Mouse (Mus musculus) heart, embryonic 14.5 days (tissue): Measurements from ENCODE around the gene Upk3b. TPM values are rescaled to one million over a fixed set of nuclear protein-coding genes. Genes with fewer than 3 reads are reported as not detected.
"Not testable (repeated sequence)": the region's sequence is repeated elsewhere in the genome, so short reads cannot be mapped to it uniquely, and the experiment has no call there.

Experiments used
- ATAC-seq: fragments of 200-750 bp; cut with Nextera tagmentation; 2 replicates; pipeline ENCODE4 v1.8.0; 2017; ENCODE audit warnings: low read depth, moderate TSS enrichment; ENCODE audit not compliant: insufficient number of reproducible peaks, insufficient read depth, low FRiP score
- H3K27ac ChIP-seq, 2 experiments: fragments of 200-500 bp in 1 of 2; fragments of 300-500 bp in 1 of 2; sonication (generic) in 1 of 2; replicated peaks in 1 of 2; 2 replicates each; pipeline ENCODE4 v1.5.1; 2012 to 2014; ENCODE audit warnings: low read depth in 2 of 2, low read length in 2 of 2, control low read depth in 1 of 2, mild to moderate bottlenecking in 1 of 2, mixed read lengths in 1 of 2; ENCODE audit not compliant: control insufficient read depth in 1 of 2, insufficient read depth in 1 of 2
- H3K27me3 ChIP-seq: fragments of 300-500 bp; sonication (generic); 2 replicates; pipeline ENCODE4 v1.6.1; 2014; ENCODE audit warnings: mild to moderate bottlenecking, low read length, control low read depth; ENCODE audit not compliant: control insufficient read depth, insufficient read depth
- H3K36me3 ChIP-seq: fragments of 300-500 bp; sonication (generic); 2 replicates; pipeline ENCODE4 v1.6.1; 2014; ENCODE audit warnings: mild to moderate bottlenecking, control low read depth, low read length, mixed read lengths; ENCODE audit not compliant: control insufficient read depth, insufficient read depth
- H3K4me1 ChIP-seq, 2 experiments: fragments of 200-500 bp in 1 of 2; fragments of 300-500 bp in 1 of 2; sonication (generic) in 1 of 2; 2 replicates each; pipeline ENCODE4 v1.6.1; 2012 to 2014; ENCODE audit warnings: low read length in 2 of 2, control low read depth in 1 of 2, mixed read lengths in 1 of 2; ENCODE audit not compliant: control insufficient read depth in 2 of 2, insufficient read depth in 2 of 2
- H3K4me2 ChIP-seq: fragments of 300-500 bp; sonication (generic); 2 replicates; pipeline ENCODE4 v1.6.1; 2014; ENCODE audit warnings: mild to moderate bottlenecking, low read length
- H3K4me3 ChIP-seq, 2 experiments: fragments of 200-500 bp in 1 of 2; fragments of 300-500 bp in 1 of 2; sonication (generic) in 1 of 2; 2 replicates each; pipeline ENCODE4 v1.5.1; 2012 to 2014; ENCODE audit warnings: low read length in 2 of 2, mild to moderate bottlenecking in 2 of 2, control low read depth in 1 of 2, low read depth in 1 of 2, moderate library complexity in 1 of 2; ENCODE audit not compliant: control insufficient read depth in 1 of 2, insufficient read depth in 1 of 2
- H3K9ac ChIP-seq: fragments of 300-500 bp; sonication (generic); 2 replicates; pipeline ENCODE4 v1.6.1; 2014; ENCODE audit warnings: mild to moderate bottlenecking, low read length
- H3K9me3 ChIP-seq: fragments of 300-500 bp; sonication (generic); 2 replicates; pipeline ENCODE4 v1.6.1; 2016; ENCODE audit warnings: low read length, control low read depth; ENCODE audit not compliant: control insufficient read depth
- WGBS: fragments of 180-500 bp; shearing (Covaris S2); extraction: QIAGEN DNeasy Blood & Tissue Kit; methylation state at CpG from one replicate; pipeline ENCODE4 v1.1.7; 2014; 5-methylcytosine and 5-hydroxymethylcytosine counted together
- polyA plus RNA-seq: library from polyadenylated mRNA; unstranded; fragments of >200 nt; fragmentation: Nextera tagmentation; extraction: Ambion mirVana; gene quantifications from 2 replicates; pipeline ENCODE4 v1.2.1, GENCODE M21; 2014

Gene Upk3b
- polyA plus RNA-seq, 1 experiment from 2014 or later = 35.4 TPM

DNA sequence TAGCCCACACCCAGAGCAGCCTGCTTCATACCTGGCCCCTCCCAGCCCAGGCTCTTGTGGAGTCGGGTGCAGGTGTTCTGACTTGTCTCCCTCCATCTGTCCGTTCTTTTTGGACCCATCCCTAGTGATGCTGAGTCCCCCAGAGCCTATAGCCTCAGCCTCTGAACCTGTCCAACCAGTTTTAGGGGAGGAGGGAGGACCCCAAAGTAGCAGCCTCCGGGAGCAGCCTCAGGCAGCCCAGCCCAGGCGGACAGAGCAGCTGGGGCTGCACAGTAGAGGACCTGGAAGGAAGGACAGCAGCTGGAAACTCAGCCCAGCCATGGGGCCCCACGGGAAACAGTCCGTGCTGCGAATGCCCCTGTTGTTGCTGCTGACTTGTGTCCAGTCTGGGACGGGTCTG is 18.8 kb downstream of the Upk3b start:
- Histone ChIP-seq H3K4me2 (no peak overlapping the region), H3K36me3 (no peaks in the 10 kb centered on the region), H3K4me3 (no peak overlapping the region), H3K27ac (no peak overlapping the region), H3K4me1 (peaks cover 1 to 2% of the 10 kb centered on the region in 2 experiments), H3K9me3 (no peaks in the 10 kb centered on the region), H3K27me3 (peaks cover 10% of the 10 kb centered on the region; the same call in 1 of the 2 replicates), H3K9ac (no peak overlapping the region)
- 19% methylated on average over 8 of the region's 8 CpGs for WGBS
- ATAC-seq = no peak

GRCm38 (mm10) chr5:136061567-136061966 is 23.3 kb downstream of the Upk3b start:
- H3K4me2 ChIP-seq = no peak overlapping the region
- H3K9ac ChIP-seq = no peak overlapping the region
- H3K36me3 ChIP-seq = no peaks in the 10 kb centered on the region
- peaks cover 10% of the 10 kb centered on the region; the same call in 1 of the 2 replicates for H3K27me3 ChIP-seq
- H3K9me3 ChIP-seq = no peaks in the 10 kb centered on the region
- no peak overlapping the region for H3K27ac ChIP-seq
- 8% methylated on average over 12 of the region's 12 CpGs for WGBS
- no peak for ATAC-seq
- H3K4me1 ChIP-seq = no peaks in the 10 kb centered on the region
- H3K4me3 ChIP-seq = no peak overlapping the region

DNA sequence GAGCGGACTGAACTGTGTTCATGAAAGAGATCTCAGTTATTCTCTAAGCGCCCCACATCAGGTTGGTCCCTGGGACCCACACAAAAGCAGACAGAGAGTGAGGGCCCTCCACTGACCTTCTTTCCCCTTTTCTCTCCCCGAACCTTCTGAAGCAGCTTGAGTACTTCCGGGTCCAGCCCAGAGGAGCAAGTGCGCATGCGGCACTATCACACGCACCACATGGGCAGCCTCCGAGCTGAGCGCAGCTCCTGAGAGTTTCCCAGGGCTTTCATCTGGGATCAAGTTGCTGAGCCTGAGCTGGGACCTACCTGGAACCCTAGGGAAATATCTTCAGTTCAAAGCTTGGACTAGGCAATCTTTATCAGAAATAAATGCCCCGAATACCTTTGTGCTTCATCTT is 25.6 kb downstream of the Upk3b start:
- no peak for ATAC-seq
- 86% methylated on average over 10 of the region's 10 CpGs for WGBS
- no peak overlapping the region for H3K4me3 ChIP-seq
- no peak overlapping the region for H3K9ac ChIP-seq
- H3K27ac ChIP-seq = no peak overlapping the region
- H3K27me3 ChIP-seq = no peaks in the 10 kb centered on the region
- H3K9me3 ChIP-seq = no peaks in the 10 kb centered on the region
- no peaks in the 10 kb centered on the region for H3K4me1 ChIP-seq
- no peaks in the 10 kb centered on the region for H3K36me3 ChIP-seq
- H3K4me2 ChIP-seq = no peak overlapping the region

- H3K9ac ChIP-seq, H3K9me3 ChIP-seq, H3K27me3 ChIP-seq, H3K27ac ChIP-seq, H3K36me3 ChIP-seq, H3K4me1 ChIP-seq, ATAC-seq, H3K4me3 ChIP-seq, H3K4me2 ChIP-seq: not testable (repeated sequence)
- 60% methylated on average over 11 of the region's 11 CpGs for WGBS
These were observed 28.3 kb downstream of the Upk3b start for GRCm38 (mm10) chr5:136066404-136067148.

GRCm38 (mm10) chr5:136069411-136069810 is 31.1 kb downstream of the Upk3b start:
- Histone ChIP-seq H3K4me1 (0 out of 4 replicates have a peak, but pooled peaks cover 0 to 3% of the 10 kb centered on the region in 2 experiments), H3K36me3 (no peaks in the 10 kb centered on the region), H3K9ac (no peak overlapping the region), H3K27ac (no peak overlapping the region), H3K9me3 (no peaks in the 10 kb centered on the region), H3K4me3 (no peak overlapping the region), H3K27me3 (no peaks in the 10 kb centered on the region), H3K4me2 (no peak overlapping the region)
- 51% methylated on average over 2 of the region's 2 CpGs for WGBS
- no peak for ATAC-seq

DNA sequence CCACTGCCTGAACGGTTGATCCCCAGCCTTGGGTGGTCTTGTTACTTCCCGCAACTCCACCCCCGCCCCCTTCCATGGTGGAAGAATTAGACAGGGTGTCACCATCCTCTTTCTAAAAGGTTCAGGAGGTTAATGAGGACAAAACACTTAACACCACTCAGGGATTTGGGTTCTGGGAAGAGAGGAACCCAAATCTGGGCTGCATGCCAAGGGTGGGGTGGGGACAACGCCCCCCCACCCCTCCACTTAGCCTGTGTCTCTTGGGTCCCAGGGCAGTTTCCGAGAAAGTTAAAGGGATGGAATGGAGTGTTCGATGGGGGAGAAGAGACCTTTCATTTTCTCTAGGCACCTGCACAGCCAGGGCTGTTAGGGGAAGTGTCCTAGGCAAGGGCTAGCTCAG is 34.8 kb downstream of the Upk3b start:
- no peak overlapping the region for H3K4me3 ChIP-seq
- WGBS = 53% methylated on average over 6 of the region's 6 CpGs

DNA sequence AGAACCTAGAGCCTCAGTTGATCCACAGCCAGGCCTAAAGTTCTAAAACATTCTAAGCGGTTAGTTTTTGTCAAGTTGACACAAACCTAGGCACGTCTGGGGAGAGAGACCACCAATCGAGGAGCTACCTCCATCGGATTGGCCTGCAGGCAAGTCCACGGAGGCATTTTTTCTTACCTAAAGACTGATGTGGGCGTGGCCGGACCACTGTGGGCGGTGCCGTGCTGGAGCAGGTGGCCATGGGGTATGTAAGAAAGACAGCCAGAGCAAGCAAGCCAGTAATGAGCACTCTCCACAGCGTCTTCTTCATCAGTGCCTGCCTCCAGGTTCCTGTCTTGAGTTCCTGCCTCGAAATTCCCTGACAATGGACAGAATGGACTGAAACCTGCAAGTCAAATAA is 35.2 kb downstream of the Upk3b start:
- Histone ChIP-seq H3K4me2 (no peak overlapping the region), H3K27me3 (no peaks in the 10 kb centered on the region), H3K9ac (no peak overlapping the region), H3K27ac (no peak overlapping the region), H3K36me3 (no peaks in the 10 kb centered on the region), H3K4me1 (0 out of 4 replicates have a peak, but pooled peaks cover 0 to 3% of the 10 kb centered on the region in 2 experiments), H3K4me3 (no peak overlapping the region), H3K9me3 (no peaks in the 10 kb centered on the region)
- 59% methylated on average over 11 of the region's 11 CpGs for WGBS
- ATAC-seq = no peak

More for the DNA sequence above, 34.8 kb downstream of the Upk3b start:
- H3K27ac ChIP-seq = no peak overlapping the region
- no peaks in the 10 kb centered on the region for H3K36me3 ChIP-seq
- no peak for ATAC-seq
- no peaks in the 10 kb centered on the region for H3K27me3 ChIP-seq
- H3K4me1 ChIP-seq = 0 out of 4 replicates have a peak, but pooled peaks cover 0 to 3% of the 10 kb centered on the region in 2 experiments
- H3K4me2 ChIP-seq = no peak overlapping the region
- H3K9me3 ChIP-seq = no peaks in the 10 kb centered on the region
- no peak overlapping the region for H3K9ac ChIP-seq

DNA sequence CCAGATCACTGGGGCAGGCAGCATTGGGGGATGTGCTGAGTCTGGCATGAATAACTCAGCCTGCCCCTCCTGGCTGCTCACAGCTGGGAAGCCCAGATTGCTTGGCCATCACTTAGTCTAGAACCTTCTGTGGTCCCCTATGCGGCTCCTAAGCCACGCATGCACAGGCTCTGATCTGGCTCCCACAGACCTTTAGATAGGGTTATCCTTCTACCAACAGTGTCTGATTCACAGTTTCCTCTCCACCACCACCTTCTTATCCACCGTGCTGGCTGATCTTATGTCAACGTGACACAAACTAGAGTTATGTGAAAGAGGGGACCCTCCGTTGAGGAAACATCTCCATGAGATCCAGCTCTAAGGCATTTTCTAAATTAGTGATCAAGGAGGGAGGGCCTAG is 36.8 kb downstream of the Upk3b start:
- Histone ChIP-seq H3K36me3 (no peaks in the 10 kb centered on the region), H3K9me3 (no peaks in the 10 kb centered on the region), H3K4me3 (no peak overlapping the region), H3K4me2 (no peak overlapping the region), H3K9ac (no peak overlapping the region), H3K4me1 (0 out of 4 replicates have a peak, but pooled peaks cover 0 to 3% of the 10 kb centered on the region in 2 experiments), H3K27me3 (no peaks in the 10 kb centered on the region), H3K27ac (no peak overlapping the region)
- ATAC-seq = no peak
- 62% methylated on average over 5 of the region's 5 CpGs for WGBS
